Mouse (Mus musculus) monocyte, adult 5-6 weeks (primary cell): ENCODE results near the gene Bzw2. TPM values are rescaled to one million over a fixed set of nuclear protein-coding genes. Genes with fewer than 3 reads are reported as not detected.
"Not testable (repeated sequence)": the region's sequence is repeated elsewhere in the genome, so short reads cannot be mapped to it uniquely, and the experiment has no call there.

Experiments used
- ATAC-seq: fragments of 153-309, 156-312 bp; replicated peaks from 2 replicates; pipeline ENCODE4 v1.8.0; 2017; ENCODE audit warnings: mild to moderate bottlenecking; ENCODE audit not compliant: low TSS enrichment, insufficient number of reproducible peaks, severe bottlenecking, poor library complexity, low FRiP score
- total RNA-seq: library from RNA; stranded (forward); fragments of 200-1000, 200-491, 200-594 nt; gene quantifications from 3 replicates; pipeline ENCODE4 v1.2.3, GENCODE M21; 2017

Gene Bzw2
- total RNA-seq, result 22.1 to 32.7 TPM (median 24.8 TPM) in 3 replicates

- peak; percentile 28 for ATAC-seq
Observed at GRCm38 (mm10) chr12:36157638-36158308, at the start of gene Bzw2. Gene Bzw2, minus strand, starts transcription at chr12:36158080.

- ATAC-seq, result no peak
Observed at GRCm38 (mm10) chr12:36207072-36207799, 49.4 kb upstream of the Bzw2 start.

- not testable (repeated sequence) for ATAC-seq
Observed at GRCm38 (mm10) chr12:36205579-36206119, 47.8 kb upstream of the Bzw2 start.

- ATAC-seq, result no peak
Observed at GRCm38 (mm10) chr12:36194976-36195375, 37.1 kb upstream of the Bzw2 start.

DNA sequence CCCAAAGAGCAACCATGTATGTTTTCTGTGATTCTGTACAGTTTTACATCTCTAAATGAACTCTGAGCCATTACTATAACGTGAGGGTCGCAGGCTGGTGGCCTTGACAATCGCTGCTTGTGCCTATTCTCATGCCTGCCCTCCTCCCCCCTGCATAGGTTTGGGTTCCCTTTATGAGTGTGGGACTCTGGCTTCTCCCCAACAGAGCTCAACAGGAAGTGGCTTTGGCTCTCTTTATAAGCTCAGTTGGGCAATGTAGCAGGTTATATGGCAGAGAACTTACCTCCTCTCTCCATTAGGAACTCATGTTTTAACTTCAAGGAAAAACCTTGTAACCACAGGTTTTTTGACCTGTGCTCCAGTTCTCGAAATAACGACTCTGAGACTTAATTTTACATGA is 32.5 kb upstream of the Bzw2 start:
- no peak for ATAC-seq

DNA sequence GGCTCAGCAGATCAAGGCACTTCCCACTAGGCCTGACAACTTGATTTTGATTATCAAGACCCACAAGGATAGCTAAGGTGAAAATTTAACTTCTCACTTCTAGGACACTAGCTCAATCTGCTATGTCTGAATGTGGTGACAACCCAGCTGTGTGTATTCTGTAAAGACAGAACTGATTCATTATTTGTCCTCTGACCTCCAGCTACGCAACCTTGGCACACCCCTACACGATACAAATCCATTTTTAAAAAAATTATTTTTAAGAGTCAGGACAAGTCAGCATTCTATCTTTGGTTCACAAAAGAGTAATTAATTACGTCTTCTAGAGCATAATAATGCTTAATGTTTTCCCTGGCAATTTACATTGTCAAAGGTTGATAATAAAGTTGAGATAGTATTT is 31.7 kb upstream of the Bzw2 start:
- no peak for ATAC-seq

DNA sequence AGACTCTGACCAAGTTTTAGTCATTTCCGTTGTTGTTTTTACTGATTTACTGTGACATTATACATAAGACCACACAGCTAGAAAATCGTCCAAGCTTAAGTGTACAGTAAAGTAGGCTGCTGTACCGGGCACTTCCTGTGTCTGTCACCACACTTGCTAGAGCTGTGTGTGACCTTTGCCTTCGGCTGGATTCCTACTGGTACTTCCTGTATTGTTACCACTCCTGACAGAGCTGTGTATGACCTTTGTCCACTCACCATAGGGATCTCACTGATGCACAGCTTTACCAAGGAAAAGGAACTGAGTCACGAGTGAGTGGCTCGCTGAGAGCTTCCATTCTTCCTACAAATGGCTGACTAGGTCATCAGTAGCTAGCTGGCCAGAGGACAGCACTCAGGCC is 29.2 kb upstream of the Bzw2 start:
- ATAC-seq, result peak; percentile 72

- no peak for ATAC-seq
Observed at GRCm38 (mm10) chr12:36182570-36182969, 24.7 kb upstream of the Bzw2 start.

DNA sequence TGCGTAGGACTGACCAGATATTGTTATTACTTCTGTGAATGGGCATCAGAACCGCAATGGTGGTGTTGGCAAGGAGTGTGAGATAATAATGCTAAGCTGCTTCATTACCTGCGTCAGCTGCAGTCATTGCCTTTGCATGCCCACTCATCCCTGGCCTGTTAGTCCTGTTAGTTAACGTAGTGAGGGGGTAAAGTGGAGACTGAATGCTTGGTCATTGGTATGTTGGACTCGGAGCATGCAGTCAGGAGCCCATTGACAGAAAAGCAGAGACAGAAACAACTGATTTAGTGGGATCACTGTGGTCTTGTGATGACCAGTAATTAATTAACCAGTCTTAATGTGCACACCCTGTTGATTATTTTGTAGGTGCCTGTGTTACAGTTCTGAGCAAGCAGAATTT is 19.3 kb upstream of the Bzw2 start:
- no peak for ATAC-seq

DNA sequence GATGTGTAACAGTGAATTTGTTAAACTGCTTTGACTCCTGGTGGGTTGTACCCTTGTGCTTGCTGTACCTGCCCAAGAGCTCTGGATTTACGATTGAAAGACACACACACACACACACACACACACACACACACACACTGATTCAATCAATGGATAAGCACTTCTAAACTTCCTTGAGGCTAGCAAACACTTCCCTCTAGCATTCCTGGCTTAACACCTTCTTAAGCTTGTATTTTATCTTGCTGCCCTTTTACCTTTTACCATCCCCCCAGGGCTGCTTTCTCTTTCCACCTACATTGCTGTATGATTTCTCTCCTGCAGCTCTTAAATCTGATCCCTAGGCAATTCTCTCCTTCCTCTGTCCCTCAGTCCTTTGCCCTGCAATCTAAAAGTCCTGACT is 7.4 kb upstream of the Bzw2 start:
- no peak for ATAC-seq

GRCm38 (mm10) chr12:36164126-36164791 is 6.4 kb upstream of the Bzw2 start:
- ATAC-seq, result no peak

DNA sequence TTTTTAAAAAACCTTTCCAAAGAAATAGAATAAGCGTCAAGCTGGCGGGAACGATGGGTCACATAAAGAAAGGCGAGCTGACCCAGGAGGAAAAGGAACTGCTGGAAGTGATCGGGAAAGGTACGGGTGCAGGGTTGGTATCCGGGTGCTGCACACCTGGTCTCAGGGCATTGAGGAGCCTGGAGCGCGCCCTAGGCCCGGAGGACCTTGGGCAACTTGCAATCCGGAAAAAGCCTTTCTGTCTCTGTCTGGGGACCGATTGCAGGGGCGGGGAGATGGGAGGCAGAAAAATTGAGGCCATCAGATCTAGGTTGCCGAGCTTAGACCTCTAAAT is 609 bp downstream of the Bzw2 start:
- ATAC-seq, result 0 out of 2 replicates have a peak, but pooled peaks have one; percentile 1

DNA sequence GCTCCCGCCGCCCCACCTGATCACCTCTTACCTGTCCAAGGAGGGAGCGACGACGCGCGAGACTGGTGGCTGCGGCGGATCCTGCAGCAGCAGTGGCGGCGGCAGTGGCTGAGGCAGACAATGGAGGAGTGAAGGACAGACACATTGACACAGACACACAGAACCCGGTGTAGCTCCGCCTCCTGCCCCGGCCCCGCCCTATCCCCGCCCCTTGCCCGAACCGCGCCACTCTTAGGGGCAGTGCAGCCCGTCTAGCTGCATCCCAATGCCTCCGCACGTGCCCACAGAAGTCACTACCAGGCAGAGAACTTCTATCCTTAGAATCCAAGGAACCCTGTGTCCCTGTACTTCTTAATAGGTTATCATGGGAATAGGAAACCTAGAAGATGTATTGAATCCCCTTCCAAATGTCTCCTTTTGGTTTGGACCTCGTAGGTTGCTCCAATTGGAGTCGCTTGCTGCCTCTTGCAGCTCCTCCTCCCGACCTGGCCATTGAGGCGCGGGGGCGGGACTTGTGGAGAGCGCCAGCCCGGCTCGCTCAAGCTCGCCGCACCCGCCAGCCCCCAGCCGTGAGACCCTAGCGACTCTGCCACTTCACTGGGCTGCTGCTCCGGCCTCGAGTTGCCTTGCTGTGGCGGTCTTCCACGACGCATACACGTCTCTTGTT is 1.1 kb downstream of the Bzw2 start, which contains the start of gene Ankmy2:
Gene Ankmy2 (plus strand): TSS at position 478 of the 667 bp plus-strand sequence.
- peak; percentile 78 for ATAC-seq

DNA sequence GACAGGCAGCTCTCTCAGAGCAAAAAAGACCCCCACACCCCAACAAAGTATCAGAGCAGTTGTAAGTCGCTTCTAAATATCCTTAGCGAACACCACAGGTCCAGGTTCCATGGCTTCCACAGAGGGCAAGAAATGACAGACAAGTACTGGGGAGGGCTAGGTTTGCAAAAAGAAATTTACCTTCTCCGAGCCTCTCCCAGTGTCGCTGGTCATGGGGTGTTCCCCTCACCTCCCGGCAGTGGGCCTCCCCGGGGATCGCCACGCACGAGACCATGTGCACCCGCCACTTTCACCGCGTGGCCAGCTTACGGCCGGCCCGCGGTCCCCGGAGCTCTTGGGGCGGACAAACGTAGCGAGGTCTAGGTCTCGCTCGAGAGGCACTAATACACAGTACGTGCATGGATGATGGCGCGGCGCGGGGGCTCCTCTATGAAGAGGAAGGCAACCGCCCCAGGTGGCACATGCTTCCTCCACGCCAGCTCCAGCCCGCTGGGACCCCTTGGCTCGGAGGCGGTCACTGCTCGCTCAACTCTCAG is 1.7 kb downstream of the Bzw2 start:
- no peak for ATAC-seq

DNA sequence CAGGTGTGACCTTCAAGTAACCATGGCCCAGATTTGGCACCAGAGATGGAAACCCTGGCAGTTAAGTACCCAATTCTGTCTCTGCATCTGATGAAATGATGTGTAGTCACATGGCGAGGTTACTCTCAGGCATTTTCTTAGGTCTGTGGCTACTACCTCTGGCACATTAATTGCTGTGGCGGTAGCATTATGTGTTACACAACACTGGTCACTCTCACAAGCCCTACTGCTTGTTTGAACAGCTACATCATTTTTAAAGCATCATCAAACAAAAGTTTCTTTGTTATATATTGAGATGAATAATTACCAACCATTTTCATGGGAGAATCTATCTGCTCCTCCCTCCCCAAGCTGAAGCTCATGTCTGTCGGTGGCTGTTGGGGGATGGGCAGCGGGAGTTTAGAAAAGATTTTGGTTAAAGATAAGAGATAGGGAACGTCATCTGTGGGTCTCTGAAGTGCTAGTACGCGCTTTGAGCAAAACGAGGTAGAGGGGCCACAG is 2.7 kb downstream of the Bzw2 start:
- ATAC-seq, result no peak

GRCm38 (mm10) chr12:36150737-36151136 is 7.1 kb downstream of the Bzw2 start:
- ATAC-seq, result no peak

DNA sequence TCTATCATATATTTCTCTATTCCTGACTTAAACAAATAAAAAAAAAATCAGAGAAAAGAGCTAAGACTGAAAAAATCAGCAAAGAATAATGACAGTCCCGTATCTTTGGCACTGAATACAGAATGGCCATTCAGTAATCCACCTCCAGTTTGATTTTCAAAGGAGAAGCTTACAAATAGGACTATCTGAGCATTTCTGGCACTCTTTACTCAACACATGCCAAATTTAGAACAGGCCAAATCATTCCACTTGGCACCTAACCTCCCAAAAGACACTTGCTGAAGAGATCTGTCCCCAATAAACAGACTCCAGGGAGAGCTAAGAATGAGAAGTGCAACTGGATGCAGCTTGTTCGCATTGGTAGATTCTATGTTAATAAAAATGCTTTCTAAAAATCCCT is 7.6 kb downstream of the Bzw2 start:
- no peak for ATAC-seq

DNA sequence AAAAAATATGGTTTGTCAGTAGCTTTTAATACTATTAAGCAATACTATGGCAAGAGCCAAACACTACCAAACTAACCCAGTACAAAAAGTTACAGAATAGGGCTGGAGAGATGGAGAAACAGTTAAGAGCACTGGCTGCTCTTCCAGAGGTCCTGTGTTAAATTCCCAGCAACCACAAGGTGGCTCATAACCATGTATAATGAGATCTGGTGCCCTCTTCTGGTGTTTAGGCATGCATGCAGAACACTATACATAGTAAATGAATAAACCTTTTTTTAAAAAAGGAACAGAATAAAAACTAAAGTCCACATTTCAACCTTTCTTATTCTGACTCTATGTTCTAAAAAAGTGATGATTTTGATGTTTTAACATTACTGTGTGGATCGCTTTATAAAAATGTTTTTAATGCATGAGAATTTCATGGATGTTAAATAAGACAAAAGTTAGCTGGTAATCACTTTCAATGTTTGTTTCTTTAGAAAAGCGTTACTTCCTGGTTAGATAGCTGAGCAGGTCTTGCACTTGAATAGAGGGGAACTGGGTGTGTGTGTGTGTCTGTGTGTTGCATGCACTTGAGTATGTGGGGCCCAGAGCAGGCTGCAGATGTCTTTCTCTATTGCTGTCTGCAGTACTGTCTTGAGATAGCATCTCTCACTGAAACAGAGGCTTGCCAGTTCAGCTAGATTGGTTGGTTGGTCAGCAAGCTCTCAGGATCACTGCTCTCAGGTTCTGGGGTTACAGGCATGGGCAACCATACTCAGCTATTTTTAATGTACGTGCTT is 11.5 kb downstream of the Bzw2 start:
- ATAC-seq, result no peak
